Mouse (Mus musculus) thymus, postnatal 14 days (tissue): ENCODE measurements around the gene Zfp652.
"Not testable (repeated sequence)": the region's sequence is repeated elsewhere in the genome, so short reads cannot be mapped to it uniquely, and the experiment has no call there.

Experiments used
- DNase-seq: peaks from one replicate; pipeline ENCODE4 v3.0.0; 2021

Zfp652 gene

DNA sequence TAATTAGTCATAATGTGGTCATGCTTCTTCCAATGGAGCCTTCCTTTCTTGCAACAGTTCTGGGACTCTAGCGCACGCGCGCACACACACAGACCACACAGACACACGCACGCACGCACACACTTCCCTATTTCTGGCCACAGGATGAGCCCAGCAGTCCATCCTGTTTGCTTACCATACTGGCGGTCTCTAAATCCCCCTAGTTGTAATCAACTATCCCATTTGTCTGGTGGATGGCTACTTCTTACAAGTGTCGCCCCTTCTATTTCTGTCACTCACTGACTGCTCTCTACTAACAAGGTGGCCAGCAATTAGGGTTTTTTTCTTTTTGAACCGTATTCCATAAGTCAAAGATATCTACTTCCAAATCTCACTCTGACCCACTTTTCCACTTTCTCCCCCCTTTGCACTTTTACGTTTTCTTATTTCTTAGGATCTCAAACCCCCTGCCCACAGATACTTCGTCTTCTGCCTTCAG, 349 bp upstream of the Zfp652 start:
- DNase-seq = peak; percentile 13

DNA sequence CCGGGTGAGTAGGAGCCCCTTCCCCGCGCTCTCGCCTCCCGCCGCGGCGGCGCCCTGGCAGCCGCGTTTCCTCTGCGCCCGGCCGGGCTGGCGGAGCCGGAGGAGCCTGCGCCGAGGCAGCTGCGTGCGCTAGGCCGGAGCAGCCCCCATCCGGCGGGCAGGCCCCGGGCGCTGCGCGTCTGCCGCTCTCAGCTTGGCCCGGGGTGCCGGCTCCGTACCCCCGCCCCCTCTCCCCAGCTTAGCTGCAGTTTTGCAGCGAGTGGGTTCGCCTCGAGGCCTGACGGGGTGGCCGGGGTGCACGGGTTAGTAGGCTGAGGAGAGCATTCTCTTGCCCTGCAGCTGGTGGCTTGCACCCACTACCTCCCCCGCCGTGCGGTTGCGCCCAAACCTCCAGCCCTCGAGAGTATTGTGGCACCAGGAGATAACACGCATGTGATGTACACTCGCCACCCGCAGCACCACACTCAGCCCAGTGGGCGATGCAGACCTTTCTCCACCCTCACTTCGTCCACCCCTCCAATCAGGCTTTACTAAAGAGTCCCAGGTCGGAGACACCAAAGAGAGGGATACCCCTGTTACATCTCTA, 845 bp downstream of the Zfp652 start:
- peak; percentile 81 for DNase-seq

DNA sequence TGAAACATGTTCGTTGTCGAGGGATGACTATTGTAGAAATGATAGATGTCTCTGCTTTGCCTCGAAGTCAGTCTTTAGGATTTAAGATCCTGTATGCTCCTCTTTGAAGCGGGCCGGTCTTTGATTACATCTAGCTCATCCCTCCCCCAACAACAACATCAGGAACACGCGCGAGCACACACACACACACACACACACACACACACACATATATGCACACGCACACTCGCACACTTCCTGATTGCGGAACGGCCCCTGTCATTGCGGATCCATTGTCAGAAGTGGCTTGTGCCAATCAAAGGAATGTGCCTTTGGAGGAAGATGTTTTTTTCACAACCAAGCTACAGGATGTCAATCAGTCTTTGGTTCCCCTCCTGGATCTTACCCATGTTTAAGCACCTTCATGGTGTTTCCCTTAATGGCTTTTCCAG, 1.4 kb downstream of the Zfp652 start:
- peak; percentile 49 for DNase-seq

DNA sequence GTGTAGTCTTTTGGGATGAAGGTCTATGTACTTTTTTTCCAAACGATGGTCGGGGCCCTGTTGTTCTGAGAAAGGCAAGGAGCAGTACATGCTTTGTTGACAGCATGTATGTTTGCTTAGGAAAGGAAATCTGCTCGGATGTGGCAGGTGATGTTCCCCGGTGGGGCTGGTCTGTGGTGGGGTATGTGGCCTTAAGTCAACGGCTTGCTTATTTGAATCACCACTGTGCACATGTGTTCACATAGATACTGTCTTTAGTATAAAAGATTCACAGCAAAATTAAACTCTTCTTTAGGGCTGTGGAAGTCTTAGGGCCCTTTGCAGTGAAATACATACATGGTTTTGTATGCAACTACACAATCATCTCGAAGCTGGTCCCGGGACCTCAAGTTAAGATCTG, 1.9 kb downstream of the Zfp652 start:
- DNase-seq = peak; percentile 53

DNA sequence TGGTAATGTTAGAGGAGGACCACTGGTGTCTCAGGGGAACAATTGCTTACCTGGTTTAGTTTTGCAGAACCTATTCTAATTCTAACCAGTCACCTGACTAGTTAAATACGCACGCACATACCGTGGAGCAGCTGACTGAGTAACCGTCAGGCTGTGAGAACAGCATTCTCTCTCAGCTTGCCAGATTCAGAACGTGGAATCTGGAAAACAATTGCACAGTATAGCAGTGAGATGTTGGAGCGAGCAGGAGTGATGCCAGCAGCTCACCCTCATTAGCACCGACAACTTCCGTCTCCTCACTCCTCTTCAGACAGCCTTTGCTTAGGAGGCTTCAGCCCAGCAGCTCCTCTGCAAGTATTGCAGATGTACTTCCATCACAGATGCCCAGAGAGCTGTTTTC, 3.7 kb downstream of the Zfp652 start:
- DNase-seq = no peak

DNA sequence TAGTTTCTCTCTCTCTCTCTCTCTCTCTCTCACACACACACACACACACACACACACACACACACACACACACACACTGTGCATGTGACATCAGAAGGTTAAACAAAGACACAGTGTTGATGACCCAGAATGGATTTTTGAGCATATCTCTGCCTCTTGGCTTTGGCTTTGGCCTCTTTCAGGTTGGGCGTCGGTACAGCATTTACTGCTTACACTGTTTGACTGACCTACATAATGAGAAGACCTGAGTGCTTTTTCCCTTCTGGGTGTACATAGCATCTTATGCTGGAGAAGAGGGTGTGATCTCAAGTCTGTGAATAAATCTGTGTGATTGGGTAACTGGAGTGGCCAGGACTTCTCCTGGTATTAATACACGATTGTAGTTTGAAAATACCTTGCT, 6.9 kb downstream of the Zfp652 start:
- no peak for DNase-seq

DNA sequence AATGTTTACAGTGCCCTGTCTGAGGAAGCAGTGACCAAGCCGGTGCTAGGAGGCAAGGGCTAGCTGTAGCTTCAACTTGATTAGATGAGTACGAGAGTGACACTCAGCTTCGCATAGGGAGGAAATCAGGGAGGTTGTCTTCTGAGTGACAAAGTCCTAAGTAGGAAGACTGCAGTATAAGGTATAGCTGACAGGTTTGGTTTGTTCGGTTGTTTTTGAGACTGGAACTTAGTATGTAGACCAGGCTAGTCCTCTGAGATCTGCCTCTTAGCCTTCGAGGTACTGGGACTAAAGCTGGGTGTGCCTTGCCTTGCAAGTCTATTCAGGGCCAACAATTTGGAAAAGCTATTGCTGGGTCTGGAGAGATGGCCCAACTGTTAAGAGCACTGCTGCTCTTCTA, 10.8 kb downstream of the Zfp652 start, which contains the start of gene B130006D01Rik:
Gene B130006D01Rik (plus strand): TSS at position 301 of the 400 bp plus-strand sequence.
- no peak for DNase-seq

DNA sequence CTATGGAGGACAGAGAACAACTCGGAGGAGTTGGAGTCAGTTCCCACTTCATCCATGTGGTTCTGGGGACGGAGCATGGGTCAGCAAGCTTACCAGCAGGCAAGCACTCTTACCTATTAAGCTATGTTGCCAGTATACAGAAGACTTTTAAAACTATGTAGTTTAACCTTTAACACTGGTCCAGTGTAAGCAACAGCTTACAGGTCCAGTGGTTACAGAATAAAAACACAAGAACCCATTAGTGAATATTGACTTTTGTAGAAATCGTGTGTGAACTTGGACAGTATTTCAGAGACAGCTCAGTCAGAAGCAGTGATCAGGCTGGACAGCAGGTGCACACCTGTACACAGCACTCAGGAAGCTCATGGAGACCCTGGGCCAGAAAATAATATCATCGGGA, 12.0 kb downstream of the Zfp652 start:
- DNase-seq = no peak

DNA sequence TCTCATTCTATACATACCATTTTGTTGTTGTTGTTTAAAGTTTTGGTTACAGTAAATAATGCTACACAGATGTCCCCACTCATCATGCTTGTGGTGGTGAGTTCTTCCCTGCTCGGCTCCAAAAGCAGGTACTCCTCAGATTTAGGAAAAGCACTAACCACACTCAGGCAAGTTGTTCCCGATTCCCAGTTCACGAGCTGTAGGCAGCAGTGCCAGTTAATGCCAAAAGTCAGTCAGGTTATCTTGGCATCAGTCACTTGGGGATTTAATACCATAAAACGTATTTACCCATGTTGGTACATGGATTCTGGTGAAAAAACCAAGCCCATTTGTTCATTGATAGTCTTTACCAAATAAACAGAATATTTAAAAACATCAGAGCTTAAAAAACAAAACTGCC, 13.7 kb downstream of the Zfp652 start:
- DNase-seq = no peak

DNA sequence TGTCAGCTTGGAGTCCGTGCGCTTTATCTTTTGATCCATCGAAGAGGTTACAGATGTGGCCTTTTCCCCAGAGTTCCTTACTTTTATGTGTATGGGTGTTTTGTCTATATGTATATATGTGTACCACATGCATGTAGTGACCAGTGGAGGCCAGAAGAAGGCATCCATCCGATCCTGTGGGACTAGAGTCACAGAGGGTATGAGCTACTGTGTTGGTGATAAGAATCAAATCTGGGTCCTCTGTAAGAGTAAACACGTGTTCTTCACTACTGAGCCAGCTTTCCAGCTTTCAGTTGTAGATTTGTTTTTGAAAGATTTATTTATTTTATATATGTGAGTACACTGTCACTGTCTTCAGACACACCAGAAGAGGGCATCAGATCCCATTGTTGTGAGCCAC, 15.5 kb downstream of the Zfp652 start:
- no peak for DNase-seq

DNA sequence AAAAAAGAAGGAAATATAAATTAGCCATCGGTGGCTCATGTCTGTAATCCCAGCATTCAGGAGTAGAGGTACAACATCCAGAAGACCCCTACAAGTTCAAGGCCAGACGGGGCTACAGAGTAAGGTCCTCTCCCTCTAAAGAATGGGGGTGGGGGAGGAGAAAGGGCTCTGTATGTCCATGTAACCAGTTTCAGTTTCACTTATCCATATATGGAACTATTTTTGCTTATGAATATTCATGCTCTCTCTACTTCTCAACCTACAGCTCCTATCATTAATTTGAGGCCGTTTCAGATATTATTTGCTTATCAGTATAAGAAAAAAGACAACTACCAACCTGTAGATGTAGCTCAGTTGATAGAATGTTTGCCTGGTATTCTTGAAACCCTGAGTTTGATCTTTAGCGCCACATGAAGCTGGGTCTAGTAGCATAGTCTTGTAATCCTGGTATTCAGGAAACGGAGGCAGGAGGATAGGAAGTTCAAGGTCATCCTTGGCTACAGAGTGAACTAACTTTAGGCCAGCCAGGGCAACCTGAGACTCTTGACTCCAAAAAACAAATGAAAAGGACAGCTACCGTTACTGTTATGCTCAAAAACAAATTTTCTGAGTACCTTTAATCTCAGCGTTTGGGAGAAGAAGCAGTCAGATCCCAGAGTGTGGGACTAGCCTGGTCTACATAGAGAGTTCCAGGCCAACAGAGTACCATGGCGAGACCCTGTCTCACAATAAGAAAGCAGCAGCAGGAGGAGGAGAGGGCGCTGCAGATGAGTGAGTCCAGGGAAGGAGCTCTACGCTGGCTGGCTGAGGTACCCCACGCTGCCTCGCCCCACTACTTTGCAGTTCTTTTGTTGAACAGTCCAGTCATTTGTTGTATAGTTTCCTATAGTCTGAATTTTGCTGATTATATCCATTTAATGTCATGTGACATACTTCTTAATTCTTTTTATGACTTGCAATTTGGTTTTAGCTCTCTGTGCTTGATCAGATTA, 16.7 kb downstream of the Zfp652 start:
- no peak for DNase-seq

DNA sequence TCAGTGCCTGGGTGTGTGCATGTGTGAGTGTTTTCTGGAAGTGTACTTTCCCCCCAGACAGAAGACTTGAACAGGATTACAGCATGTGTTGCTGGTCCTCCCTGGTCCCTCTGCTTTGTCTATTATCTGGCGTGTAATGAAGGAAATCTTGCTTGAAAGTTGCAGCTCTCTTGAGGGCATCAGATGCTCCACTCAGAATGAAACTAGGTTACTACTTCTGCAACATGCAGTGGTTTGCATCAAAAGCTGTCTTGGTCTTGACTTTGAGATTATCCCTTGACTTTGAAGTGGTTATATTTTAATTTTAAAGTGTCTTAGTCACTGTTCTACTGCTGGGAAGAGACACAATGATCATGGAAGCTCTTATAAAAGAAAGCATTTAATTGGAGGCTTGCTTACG, 22.0 kb downstream of the Zfp652 start:
- DNase-seq = no peak

DNA sequence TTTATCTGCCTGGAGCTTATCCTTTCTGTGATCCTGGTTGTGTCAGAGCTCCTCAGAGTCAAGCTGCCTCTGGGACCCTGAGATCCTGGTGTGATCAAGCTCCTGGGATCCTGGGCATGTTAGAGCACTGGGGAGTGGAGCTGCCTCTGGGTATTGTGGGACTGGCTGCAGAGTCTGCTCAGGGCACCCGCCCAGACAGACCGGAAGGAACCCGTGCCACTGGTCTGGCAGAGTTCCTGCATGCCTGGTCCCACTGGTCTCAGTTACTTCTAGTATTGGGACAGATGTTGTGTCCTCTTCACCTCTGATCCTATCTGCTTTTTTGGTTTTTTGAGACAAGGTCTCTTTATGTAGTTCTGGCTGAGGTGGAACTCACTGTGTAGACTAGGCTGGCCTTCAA, 25.3 kb downstream of the Zfp652 start:
- DNase-seq = no peak

DNA sequence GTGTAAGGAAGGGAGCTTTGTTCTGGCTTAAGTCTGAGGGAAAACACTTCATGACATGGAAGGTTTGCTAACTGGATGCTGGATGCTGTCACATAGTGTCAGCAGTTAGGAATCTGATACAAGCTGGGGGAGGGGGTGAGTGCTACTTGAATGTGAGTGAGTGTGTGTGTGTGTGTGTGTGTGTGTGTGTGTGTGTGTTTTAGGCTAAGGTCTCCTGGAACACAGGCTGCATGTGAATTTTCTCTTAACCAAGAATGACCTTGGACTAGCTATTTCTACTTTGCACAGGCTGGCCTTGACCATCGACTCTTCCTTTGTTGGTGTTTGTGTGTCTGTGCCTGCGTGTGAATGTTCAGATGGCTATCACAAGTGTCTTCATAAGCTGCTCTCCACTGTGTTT, 32.0 kb downstream of the Zfp652 start:
- no peak for DNase-seq

DNA sequence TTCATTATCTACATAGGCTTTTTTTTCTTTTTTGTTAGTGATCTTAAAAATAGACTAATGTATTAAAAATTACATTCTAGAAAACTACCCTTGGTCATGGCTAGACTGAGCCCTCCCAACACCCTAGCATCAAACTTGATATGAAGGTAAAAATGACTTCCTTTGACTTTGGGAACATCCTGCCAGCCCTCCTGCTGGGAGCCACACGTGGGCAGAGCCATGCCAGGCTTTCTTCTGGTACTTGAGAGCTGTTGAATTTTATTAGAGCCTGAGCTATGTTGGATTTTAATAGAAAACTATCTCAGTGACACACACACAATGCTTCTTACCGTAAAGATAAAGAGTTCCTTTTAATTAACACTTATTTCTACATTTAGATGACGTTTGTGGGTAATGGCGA, 34.3 kb downstream of the Zfp652 start:
- DNase-seq = no peak

DNA sequence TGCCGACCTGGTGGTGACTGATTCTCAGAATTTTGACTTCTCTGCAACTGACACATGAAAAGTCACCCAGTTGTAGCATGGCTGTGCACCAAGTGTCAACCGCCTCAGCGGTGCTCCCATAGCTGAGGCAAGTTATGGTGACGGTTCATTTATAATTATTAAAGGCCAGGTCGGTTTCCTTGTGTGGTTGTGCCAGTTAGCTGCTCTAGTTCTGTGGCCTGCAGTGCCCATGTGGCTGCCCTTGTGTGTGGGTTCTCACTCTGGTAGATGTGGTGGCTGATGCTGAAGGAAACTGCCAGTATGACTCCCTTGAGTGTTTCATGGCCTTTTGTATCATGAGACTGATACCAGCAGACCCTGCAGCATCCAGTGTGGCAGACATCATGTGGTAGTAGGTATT, 35.9 kb downstream of the Zfp652 start:
- DNase-seq = no peak

DNA sequence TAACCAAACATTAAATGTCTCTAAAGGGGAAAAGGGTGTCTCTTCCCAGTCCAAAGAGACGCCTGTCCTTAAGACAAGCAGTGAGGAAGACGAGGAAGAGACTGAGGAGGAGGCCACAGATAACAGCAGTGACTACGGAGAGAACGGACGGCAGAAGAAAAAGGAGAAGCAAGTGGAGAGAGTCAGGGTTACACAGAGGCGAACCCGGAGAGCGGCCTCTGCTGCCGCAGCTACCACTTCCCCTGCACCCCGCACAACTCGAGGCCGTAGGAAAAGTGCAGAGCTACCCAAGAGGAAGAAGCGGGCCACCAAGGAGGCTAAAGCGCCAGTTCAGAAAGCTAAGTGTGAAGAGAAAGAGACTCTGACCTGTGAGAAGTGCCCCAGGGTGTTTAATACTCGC, 37.1 kb downstream of the Zfp652 start:
- DNase-seq = no peak

DNA sequence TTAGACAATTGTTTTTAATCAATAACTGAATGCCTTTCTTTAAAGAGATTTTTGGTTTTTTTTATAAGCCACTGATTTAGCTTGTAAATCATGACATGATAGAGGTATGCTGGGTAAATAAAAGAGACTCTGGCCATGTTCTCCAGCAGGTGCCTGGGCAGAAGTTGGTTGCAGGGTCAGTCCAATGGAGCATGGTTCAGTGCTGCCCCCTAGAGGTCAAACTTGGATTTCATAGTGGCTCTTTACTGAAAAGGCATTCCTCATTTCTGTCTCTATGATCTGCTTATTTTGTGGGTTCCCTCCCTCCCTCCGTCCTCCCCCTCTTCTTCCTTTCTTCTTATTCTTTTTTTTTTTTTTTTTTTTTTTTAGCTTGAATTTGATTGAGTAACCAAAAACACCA, 38.5 kb downstream of the Zfp652 start:
- peak; percentile 82 for DNase-seq

DNA sequence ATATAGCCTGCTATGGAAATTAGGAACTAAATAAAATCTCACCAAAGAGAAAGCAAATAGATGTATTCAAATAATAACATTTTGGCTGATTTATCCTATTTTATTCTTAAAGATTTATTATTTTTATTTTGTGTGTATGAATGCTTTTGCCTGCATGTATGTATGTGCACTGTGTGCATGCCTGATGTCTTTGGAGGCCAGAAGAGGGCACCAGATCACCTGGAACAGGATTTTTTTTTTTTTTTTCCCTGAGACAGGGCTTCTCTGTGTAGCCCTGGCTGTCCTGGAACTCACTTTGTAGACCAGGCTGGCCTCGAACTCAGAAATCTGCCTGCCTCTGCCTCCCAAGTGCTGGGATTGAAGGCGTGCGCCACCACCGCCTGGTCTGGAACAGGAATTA, 42.7 kb downstream of the Zfp652 start:
- DNase-seq = not testable (repeated sequence)

DNA sequence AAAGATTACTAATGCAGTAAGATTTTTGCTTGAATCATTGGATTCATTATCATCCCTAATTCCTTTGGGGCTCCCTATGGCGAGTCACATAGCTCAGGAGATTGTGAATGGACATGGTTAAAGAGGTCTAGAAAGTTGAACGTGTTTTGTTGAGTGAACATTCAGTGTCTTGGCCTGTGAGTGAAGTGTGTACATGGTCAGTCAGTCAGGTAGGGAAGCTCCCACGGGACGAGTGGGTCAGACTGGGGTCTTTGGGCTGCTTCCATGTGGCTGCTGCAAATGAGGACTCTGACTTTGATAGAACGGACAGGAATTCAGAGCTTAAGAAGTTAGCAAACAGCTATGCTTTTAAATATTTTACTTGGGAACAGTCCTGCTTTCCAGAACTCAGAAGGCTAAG, 48.0 kb downstream of the Zfp652 start:
- no peak for DNase-seq

DNA sequence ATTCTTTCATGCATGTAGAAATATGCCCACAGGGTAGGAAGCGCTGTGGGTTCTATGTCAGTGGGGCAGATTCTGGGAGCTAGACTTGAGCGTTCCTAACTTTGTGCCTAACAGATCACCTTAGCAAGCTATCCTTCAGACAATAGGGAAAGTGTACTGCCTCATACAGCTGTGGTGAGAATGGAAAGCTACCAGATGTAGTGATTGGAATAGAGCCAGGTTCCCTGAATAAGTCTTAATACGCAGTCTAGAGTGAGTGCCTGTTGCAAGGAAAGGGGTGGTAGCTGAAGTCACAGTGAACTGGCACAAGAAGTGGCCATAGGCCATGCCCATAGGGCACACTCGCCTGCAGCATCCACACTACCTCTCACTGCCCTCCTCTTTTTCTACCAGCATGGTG, 50.5 kb downstream of the Zfp652 start:
- no peak for DNase-seq

DNA sequence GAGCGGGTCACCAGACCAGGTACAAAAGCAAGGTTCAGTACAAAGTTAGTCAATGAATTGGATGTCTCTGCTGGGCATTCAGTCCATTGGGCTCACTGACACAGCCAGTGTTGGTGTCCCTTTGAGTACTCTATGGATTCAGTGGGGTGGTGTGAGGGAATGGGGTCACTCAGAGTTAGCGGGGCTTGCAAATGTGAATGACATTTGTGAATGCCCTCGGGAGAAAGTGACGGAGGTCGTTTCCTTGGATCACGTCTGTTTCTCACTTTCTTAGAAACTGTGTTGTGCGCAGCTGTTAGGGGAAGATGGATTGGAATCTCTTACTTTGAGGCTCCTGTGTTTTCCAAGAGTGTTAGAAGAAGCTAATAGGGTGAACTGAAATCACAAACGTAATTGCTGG, 52.3 kb downstream of the Zfp652 start:
- no peak for DNase-seq

DNA sequence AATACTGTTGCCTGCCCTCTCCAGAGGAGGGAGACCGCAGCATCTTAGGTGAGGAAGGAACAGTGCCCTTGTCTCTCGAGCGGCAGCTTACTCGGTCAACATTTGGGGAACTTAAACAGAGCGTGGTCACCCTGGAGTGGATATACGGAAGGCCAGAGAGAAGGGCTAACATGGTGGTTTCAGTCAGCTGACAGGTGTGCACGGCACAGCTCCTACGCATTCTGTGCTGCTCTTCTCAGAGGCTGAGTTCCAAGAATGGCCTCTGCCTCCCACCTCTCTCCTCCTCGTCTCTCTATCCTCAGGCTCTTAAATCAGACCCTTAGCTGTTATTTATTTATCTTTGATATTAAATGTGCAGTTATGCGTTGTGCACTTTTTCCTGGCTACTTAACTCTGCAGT, 52.9 kb downstream of the Zfp652 start:
- DNase-seq = no peak

DNA sequence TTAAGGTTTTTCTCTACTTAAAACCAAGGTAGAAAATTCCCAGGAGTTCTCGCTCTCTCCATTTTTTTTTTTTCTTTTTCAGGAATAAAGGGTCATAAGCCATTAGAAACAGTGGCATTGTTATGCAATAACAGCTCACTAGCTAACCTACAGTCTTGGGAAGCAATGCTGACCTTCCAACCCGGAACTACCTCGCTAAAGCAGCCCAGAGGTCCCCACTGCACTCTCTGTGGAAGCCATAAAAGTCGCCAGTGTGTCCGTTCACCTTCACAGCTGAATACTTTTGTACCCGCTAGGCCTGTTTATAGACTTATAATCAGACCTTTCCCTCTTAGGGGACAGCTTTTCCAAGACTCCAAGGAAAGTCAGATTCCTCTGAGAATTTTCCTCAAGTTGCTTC, 55.8 kb downstream of the Zfp652 start:
- no peak for DNase-seq
